In genomic region chr13:82620749-82621148, GRCm38 (mm10) we compare ENCODE assay signal across 15 mouse cellular contexts.
DNase-seq lines count a peak whose midpoint lies in the region; ATAC-seq lines count a peak whose summit lies in the region.
"Had no signal": no experiment of that assay in that cellular context is flagged by ENCODE, and none has a peak within 500 bp of the region (broad histone marks: within the 10 kb centered on the region; RNA-seq: fewer than 3 reads in every experiment).

No protein-coding gene starts in this region.

- H3K9me3 ChIP-seq in midbrain, embryonic 11.5 days (ENCODE audit: control insufficient read depth, low read length): no peaks in the 10 kb centered on the region
- H3K9me3 ChIP-seq in midbrain, embryonic 10.5 days (replicated peaks): no peaks in the 10 kb centered on the region
- no peaks in the 10 kb centered on the region for H3K9me3 ChIP-seq in hindbrain, embryonic 13.5 days
- no peaks in the 10 kb centered on the region; the same call in 1 of the 2 replicates for H3K9me3 ChIP-seq in midbrain, embryonic 15.5 days
- H3K9me3 ChIP-seq: heart, embryonic 13.5 days; limb, embryonic 12.5 days had no signal

- no peaks in the 10 kb centered on the region for H3K4me1 ChIP-seq in midbrain, embryonic 11.5 days (ENCODE audit: control insufficient read depth, insufficient read depth, low read length)
- no peaks in the 10 kb centered on the region; the same call in 1 of the 2 replicates for H3K4me1 ChIP-seq in midbrain, embryonic 10.5 days
- H3K4me1 ChIP-seq in hindbrain, embryonic 13.5 days (replicated peaks): peaks cover 10% of the 10 kb centered on the region; the same call in 1 of the 2 replicates
- peaks cover 12% of the 10 kb centered on the region; the same call in 1 of the 2 replicates for H3K4me1 ChIP-seq in midbrain, embryonic 15.5 days
- H3K4me1 ChIP-seq: limb, embryonic 12.5 days had no signal

- WGBS in midbrain, embryonic 11.5 days: 70% methylated on average over 1 of the region's 1 CpGs
- WGBS in midbrain, embryonic 10.5 days: 93% methylated on average over 1 of the region's 1 CpGs
- whole genome bisulfite sequencing in hindbrain, embryonic 13.5 days: 24% methylated on average over 1 of the region's 1 CpGs
- whole genome bisulfite sequencing in midbrain, embryonic 15.5 days: 21% methylated on average over 1 of the region's 1 CpGs

- ATAC-seq in midbrain, embryonic 11.5 days (ENCODE audit: low FRiP score): peak; percentile 85
- ATAC-seq in hindbrain, embryonic 13.5 days (ENCODE audit: low FRiP score): peak; percentile 89
- peak; percentile 82 for ATAC-seq in midbrain, embryonic 15.5 days (replicated peaks)

- no peak overlapping the region for H3K4me3 ChIP-seq in midbrain, embryonic 11.5 days (ENCODE audit: low read depth, low read length)
- no peak overlapping the region for H3K4me3 ChIP-seq in midbrain, embryonic 10.5 days
- H3K4me3 ChIP-seq in hindbrain, embryonic 13.5 days: no peak overlapping the region
- H3K4me3 ChIP-seq in midbrain, embryonic 15.5 days: no peak overlapping the region
- H3K4me3 ChIP-seq: heart, embryonic 13.5 days; limb, embryonic 12.5 days had no signal

- no peaks in the 10 kb centered on the region for H3K36me3 ChIP-seq in midbrain, embryonic 11.5 days (ENCODE audit: control insufficient read depth, insufficient read depth, low read length)
- no peaks in the 10 kb centered on the region for H3K36me3 ChIP-seq in midbrain, embryonic 10.5 days
- no peaks in the 10 kb centered on the region for H3K36me3 ChIP-seq in hindbrain, embryonic 13.5 days
- no peaks in the 10 kb centered on the region for H3K36me3 ChIP-seq in midbrain, embryonic 15.5 days (replicated peaks)
- H3K36me3 ChIP-seq: heart, embryonic 13.5 days; limb, embryonic 12.5 days had no signal

- no peak overlapping the region for H3K4me2 ChIP-seq in midbrain, embryonic 11.5 days
- no peak overlapping the region for H3K4me2 ChIP-seq in hindbrain, embryonic 13.5 days
- no peak overlapping the region for H3K4me2 ChIP-seq in midbrain, embryonic 15.5 days
- H3K4me2 ChIP-seq: heart, embryonic 13.5 days; limb, embryonic 12.5 days had no signal

- no peak overlapping the region for H3K27ac ChIP-seq in midbrain, embryonic 11.5 days (ENCODE audit: low read depth, low read length)
- no peak overlapping the region for H3K27ac ChIP-seq in midbrain, embryonic 10.5 days (replicated peaks)
- no peak overlapping the region for H3K27ac ChIP-seq in hindbrain, embryonic 13.5 days
- H3K27ac ChIP-seq in midbrain, embryonic 15.5 days: no peak overlapping the region
- H3K27ac ChIP-seq: heart, embryonic 13.5 days; limb, embryonic 12.5 days; liver, embryonic 14.5 days had no signal

- H3K9ac ChIP-seq in midbrain, embryonic 11.5 days (ENCODE audit: low read length): no peak overlapping the region
- no peak overlapping the region for H3K9ac ChIP-seq in hindbrain, embryonic 13.5 days
- no peak overlapping the region for H3K9ac ChIP-seq in midbrain, embryonic 15.5 days
- H3K9ac ChIP-seq: heart, embryonic 13.5 days; limb, embryonic 12.5 days; liver, embryonic 14.5 days had no signal

- no peaks in the 10 kb centered on the region for H3K27me3 ChIP-seq in midbrain, embryonic 11.5 days (ENCODE audit: control insufficient read depth, insufficient read depth, low read length)
- no peaks in the 10 kb centered on the region for H3K27me3 ChIP-seq in midbrain, embryonic 10.5 days (ENCODE audit: low read depth, poor library complexity, severe bottlenecking)
- H3K27me3 ChIP-seq in hindbrain, embryonic 13.5 days: no peaks in the 10 kb centered on the region
- H3K27me3 ChIP-seq in midbrain, embryonic 15.5 days (replicated peaks): no peaks in the 10 kb centered on the region
- H3K27me3 ChIP-seq: heart, embryonic 13.5 days; limb, embryonic 12.5 days had no signal

- DNase-seq in midbrain, embryonic 11.5 days (ENCODE audit: low spot score, missing footprints): no peak
- no peak for DNase-seq in midbrain, embryonic 10.5 days (ENCODE audit: low spot score)
- no peak for DNase-seq in testis, postnatal 10 days (ENCODE audit: low spot score)
- no peak for DNase-seq in heart, postnatal 4 days
- no peak for DNase-seq in T-cell, adult 2 months (ENCODE audit: low spot score)
- DNase-seq: adrenal gland, adult 8-10 months; cerebellum, adult 2 months; kidney, adult 2 months; lung, postnatal 14 days; right cerebral cortex, postnatal 14 days had no signal
